Mouse (Mus musculus): ENCODE data around the gene Fbxw7.

GRCm38 (mm10) chr3:85020137-85020536 is 205.1 kb downstream of the Fbxw7 start:
- no peak for TF ChIP-seq POLR2A (IDR thresholded peaks at IDR 0.05; ENCODE audit: low read depth, low read length)
- TF ChIP-seq CTCF (IDR thresholded peaks at IDR 0.05; ENCODE audit: extremely low read depth, insufficient read depth, insufficient read length, insufficient replicate concordance), result no peak

Measured in spleen, adult 2 months (tissue).